Mouse (Mus musculus) 416B (cell line): ENCODE measurements around the gene Ces1a.

Source experiments
- DNase-seq: peaks from one replicate; pipeline ENCODE4 v3.0.0; 2011; ENCODE audit warnings: low read depth

The Ces1a gene

DNA sequence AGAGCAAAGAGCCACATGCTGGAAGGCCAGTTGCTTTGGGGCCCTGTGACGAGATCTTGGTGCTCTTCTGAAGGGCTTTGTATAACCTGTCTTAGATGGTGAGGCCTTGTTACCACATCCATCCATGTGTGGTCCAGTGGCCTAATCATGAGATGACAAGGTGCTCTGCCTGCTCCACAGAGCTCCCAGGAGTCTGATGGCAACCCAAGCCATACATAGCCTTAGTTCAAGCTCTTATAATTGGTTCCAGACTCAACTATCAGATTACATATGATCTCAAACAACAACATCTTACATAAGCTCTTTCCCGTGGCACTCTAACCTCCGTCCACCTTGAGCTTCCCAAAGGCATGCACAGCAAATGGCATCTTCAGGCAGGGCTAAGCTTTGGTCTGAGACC is at the start of gene Ces1a:
Gene Ces1a, minus strand, starts transcription at position 101 of the 400 bp plus-strand sequence.
- no peak for DNase-seq

DNA sequence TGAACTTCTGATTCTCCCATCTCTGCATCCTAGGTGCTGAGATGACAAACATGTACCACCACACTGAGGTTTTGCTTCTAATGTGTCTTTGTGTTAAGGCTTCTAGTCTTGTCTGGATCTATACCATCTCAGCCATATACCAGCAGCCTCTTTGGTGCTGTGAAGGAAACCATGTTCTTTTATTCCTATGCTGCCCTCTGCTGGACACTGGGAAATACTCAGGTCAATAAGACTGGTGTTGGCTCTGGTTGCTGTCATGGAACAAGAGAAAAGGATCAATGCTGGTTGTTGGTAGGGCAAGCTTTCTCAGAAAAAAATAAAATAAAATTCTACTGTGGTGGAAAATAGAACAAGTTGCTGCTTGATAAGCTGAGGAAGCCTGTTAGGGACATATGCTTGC is 47.4 kb upstream of the Ces1a start:
- DNase-seq, result peak; percentile 29

DNA sequence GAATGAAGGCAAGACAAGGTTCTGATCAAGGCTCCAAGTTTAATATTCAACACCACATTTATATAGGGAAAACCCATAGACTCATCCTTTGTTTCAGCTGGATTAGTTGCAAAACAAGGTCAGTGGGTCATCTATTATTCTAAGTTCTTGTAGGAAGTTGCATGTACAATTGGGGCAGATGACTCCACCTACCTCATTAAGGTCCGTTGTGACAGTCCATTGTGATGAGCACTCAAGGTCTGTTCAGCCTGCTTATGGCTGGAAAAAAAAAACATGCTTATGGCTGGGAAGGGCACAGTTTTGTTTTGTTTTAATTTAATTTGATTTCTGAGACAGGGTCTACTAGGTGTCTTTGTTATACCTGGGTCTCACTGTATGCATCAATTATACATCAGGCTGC is 43.3 kb upstream of the Ces1a start:
- no peak for DNase-seq

DNA sequence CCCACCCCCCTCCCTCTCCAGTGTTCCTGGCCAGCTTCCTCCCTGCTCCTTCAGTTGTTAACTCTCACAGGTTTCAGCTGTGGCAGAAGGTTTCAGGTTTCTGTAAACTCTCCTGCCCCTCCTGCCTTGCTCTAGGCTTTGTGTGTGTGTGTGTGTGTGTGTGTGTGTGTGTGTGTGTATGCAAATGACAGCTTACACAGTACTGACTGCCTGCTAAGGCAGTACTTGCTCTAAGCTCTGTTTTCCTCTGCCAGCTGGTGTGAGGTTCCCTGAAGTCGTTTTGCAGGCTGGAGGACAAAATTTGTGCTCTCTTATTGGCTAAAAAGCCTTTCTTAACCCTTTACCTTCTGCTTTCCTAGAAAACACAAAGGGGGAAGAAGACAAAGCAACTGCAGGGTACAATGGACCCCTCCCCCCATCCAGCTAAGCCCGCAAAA is 40.7 kb upstream of the Ces1a start:
- DNase-seq, result no peak

DNA sequence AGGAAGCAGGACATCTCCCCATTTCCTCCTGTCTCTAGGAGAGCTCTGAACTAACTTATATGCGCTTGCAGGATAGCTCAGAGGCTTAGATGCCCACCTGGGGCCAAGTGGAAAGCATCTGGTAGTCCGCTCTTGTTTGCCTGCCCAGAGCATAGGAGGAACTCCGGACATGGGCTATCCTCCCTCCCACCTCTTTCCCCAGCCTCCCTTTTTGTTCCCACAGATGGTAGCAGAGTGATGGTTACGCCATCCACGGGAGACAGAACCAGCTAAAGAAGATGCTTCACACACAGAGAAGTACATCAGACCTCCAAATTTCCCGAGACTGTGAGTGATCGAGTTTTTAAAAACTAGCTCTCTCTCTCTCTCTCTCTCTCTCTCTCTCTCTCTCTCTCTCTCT is 40.2 kb upstream of the Ces1a start:
- no peak for DNase-seq

DNA sequence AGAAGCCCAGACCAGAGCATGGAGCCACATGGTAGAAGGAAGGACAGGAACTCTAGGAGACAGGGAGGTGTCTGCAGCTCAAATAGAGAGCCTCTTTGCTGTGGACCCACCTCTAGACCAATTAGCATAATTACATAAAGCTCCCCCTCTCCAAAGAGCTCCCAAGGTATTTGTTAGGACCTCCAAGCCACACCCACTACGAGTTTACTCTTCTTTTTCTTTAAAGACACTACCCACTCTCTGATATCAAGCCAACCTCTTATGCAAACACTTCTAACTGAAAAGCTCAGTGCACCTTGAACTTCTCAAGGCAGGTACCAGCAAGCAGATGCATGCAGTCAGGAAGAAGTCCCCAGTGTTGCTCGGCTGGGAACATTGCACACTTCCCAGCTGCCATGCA is 31.9 kb upstream of the Ces1a start, which contains the start of gene Ces1b:
Gene Ces1b, minus strand, starts transcription at position 131 of the 400 bp plus-strand sequence.
- DNase-seq, result no peak

DNA sequence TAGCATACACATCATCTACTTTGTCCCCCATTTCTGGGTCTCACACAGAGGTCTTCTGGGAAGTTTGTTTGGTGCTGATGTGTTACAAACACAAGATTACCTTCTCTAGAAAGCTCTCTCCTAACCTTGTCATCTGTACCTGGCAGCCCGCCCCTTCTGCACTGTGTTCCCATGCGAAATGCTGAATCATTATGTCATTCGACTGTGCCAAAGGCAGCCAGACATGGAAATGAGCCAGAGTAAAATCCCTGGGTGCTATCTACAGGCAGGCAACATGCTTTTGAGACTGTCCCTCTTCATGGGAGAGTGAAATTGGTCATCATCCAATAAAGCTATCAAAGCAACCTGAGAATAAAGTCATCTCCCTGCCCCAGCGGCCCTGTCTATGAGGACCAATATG is 27.3 kb upstream of the Ces1a start:
- no peak for DNase-seq

DNA sequence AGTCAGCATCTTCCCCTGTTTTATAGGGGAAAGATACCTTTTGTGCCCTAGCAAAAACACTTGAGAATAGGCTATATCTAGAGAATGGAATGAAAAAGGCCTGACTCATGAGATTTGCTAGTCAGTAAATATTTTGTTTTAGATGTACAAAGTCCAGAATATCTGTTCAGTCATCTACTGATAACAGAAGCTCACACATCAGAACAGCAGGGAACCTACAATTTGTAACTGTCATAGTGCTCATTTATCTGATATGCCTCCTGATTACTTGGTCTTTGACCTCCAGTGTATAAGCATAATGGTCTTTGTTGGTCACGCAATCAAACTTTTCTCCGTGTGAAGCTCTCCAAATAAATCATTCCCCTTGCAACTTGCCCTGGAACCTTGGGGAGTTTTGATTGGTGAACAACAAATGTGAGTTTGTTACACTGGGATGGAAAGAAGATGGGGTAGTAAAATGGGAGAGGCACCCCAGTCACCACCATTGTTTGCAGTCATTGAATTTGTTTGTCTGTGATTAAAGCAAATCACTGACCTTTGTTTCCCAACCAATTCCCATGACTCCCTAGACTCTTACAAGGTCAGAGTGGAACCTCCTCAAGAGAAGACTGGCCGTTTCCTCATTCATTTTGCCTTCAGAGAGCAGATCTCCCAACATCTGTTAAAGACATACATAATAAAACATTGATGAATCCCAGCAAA is 15.6 kb upstream of the Ces1a start:
- no peak for DNase-seq

DNA sequence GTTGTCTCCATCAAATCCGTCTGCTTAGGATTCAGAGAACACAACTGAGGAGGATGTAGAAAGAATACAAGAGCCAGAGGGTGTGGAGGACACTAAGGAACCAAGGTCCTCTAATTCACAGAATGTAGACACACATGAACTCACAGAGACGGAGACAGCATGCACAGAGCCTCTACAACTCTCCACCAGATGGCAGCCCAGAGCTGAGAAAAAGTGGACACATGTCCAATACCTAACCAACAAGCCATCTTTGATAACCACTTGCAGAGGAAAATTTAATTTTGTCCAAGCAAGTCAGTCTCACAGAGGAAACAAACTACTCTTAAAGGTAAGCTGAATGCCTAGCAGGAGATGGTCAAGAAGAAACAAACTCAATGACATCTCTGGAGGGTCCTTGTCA is 11.2 kb upstream of the Ces1a start:
- DNase-seq, result peak; percentile 56

DNA sequence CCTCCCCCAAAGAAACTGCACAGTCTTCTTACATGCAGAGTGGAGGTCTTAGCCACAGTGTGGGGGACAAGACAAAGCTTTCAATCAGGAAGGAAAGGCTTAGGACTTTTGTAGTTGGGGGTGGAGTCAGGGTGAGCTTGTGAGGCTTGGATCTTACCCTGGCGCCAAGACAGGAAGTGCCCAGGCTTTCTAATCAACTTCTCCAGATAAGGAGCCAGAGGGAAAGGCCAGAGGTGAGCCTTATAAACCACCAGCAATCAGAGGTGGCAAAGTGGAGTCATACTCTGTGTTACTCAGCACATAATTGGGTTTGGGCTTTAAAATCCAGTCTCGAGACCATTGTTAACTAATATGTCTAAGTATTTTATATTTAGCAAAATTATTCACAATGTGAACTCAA is 7.2 kb upstream of the Ces1a start:
- peak; percentile 3 for DNase-seq

DNA sequence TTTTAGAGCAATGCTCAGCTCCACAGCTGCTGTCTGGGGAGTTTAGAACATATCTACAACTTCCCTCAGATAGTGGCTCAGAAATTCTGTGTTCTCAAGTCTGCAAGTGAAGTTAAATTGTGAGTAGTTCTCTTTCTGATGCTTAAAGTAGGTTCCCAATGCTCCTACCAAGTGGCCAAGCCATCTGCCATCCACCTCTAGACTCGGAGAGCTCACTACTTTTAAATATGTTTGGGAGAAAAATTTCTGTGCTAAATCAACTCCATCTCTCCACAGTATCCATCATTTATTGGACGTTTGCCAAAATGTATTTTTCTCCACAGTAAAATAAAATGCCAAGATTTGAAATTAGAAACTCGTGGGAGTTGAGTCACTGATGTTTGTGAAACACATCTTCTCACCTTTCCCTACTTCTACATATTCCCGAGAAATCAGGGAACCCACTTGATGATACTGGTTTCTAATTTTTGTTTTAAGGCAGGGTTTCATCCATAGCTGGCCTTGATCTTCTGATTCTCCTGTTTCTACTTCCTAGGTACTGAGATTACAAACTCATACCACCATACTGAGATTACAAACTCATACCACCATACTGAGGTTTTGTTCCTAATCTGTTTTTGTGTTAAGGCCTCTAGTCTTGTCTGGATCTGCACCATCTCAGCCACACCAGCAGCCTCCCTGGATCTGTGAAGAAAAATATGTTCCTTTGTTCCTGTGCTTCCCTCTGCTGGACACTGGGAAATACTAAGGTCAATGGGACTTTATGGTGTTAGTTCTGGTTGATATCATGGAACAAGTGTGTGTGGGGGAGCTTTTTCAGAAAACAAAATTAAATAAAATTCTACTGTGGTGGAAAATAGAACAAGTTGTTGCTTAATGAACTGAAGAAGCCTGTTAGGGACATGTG is 771 bp upstream of the Ces1a start:
- peak; percentile 3 for DNase-seq

DNA sequence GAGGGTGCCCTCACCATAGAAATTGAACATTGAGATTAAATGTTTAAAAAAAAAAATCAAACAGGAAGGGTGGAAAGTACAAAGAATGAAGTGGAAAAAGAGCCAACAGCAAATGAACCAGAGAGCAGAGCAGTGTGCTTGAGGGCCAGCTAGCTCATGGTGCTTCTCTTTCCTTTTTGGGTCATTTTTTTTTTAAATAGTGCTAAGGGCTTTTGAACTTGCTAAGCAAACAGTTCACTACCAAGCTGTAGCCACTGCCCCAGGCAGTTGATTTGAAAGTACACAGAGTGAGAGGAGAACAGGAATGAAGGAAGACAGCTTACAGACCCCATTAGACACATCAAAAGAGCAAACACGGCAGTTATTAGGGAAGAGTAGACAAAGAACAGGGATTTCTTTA is 4.9 kb downstream of the Ces1a start:
- no peak for DNase-seq

DNA sequence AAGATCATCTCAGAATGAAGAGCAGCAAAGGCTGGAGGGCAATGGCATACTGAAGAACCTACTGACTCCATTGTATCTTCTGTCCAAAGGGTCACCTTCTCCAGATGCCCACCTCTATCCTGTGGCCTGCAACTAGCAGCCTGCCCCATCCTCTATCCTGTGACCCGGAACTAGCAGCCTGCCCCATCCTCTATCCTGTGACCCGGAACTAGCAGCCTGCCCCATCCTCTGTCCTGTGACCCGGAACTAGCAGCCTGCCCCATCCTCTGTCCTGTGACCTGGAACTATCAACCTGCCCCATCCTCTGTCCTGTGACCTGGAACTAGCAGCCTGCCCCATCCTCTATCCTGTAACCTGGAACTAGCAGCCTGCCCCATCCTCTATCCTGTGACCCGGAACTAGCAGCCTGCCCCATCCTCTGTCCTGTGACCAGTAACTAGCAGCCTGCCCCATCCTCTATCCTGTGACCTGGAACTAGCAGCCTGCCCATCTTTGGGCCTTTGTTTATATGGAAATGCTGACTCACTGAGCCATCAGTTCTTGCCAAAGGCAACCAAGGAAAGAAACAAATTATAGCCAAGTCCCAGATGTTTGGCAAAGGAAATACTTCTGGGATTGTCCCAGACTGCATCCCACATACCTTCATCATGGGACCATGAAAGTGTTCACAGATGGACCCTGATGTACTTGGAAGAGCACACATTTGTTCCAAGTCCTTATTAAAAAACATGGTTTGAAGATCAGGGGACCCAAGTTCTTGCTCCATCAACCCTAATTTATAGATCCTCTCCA is 7.0 kb downstream of the Ces1a start:
- no peak for DNase-seq

DNA sequence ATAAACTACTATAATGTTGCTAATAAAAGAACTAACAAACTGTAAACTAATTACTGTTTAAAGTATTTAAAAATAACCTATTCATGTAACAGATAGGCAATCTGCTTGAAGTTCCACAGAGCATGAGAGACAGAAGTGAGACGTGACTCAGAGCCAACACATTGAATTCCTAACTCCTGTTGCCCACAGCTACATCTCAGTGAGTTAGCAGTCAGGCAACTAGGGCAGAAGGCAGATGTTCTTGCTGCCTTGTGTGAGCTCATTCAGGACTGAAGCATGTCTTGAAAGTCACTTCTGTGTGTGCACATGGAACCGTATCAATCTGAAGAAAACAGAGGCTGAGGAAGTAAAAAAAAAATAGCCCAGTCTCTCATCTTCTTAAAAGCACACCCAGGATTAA is 7.7 kb downstream of the Ces1a start:
- DNase-seq, result no peak

DNA sequence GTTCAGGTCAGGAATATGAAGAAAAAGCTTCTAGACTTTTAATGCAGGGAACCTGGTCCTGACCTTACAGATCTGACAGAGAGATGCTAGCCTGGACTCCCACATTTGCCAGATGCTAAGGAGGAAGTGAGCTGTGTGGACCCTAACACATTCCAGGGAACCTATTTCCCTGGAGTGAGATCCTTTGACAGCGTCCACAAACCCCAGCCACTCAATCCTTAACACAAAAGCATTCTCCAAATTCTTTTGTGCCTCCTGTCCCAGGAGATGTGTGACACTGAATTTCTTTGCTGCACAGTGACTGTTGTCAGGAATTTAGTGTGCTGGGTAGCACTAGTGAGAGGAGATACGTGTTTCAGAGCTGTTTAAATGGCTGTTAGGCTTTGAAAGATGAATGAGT is 9.2 kb downstream of the Ces1a start:
- DNase-seq, result no peak

DNA sequence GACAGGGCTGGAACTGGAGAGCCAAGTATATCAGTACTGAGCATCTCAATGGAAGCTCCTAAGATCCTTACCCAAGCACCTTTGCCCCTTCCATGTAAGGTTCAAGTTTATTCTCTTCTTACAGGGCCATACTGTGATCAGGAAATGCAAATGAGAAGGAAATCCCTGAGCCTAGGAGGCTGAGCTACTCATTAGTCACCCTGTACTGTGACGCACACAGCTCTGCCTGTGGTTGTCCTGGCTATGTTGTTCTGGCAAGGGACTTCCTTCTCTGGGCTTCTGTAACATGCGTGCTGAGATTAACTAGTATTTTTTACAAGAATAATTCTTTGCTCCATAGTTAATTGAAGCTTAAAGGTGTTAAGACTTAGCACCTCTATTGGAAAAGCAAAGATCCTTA is 17.3 kb downstream of the Ces1a start:
- DNase-seq, result peak; percentile 26

DNA sequence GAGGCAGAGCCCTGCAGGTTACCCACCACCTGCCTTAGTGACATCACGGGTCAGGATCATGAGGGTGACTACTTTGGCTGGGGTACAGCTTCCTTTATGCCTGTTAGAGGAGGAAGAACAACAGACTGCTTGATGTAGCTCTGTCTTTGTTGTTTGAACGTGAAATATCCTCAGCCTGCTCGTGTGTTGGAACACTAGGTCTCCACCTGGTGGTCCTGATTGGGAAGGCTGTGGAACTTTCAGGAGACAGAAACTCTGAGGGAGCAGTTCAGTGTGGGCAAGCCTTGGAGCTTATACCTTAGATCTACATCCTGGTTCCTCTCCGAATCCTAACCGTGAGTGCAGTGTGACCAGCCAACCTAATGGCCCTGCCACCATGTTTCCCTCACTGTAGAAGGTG is 26.3 kb downstream of the Ces1a start:
- no peak for DNase-seq

DNA sequence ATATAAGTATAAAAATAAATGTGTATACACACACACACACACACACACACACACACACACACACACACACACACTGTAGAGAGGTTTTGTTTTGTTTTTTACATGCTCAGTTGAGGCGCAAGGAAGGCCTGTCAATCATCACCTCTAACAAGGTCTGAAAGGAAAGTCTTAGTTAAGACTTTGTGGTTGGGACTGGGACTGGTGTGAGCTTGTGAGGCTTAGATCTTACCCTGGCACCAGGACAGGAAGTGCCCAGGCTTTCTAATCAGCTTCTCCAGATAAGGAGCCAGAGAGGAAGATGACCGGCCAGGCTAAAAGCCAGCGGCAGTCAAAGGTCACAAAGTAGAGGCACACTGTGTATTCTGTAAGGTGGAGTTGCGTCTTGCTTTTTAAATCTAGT is 33.7 kb downstream of the Ces1a start:
- DNase-seq, result peak; percentile 86

DNA sequence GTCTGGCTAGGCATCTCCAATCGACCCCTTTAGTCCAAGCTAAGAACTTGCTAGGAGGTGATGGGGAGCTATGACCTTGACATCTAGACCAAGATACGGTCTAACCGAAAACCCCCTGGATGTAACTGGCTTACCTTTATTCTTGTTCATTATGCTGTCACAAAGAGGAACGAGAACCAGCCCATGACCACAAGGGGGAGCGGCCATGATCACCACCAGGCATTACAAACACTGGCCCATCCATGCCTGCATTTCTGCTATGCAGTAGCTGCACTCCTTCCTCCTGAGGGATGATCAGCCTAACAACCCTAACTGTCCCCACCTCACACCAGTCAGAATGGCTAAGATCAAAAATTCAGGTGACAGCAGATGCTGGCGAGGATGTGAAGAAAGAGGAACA is 35.8 kb downstream of the Ces1a start:
- DNase-seq, result peak; percentile 16

DNA sequence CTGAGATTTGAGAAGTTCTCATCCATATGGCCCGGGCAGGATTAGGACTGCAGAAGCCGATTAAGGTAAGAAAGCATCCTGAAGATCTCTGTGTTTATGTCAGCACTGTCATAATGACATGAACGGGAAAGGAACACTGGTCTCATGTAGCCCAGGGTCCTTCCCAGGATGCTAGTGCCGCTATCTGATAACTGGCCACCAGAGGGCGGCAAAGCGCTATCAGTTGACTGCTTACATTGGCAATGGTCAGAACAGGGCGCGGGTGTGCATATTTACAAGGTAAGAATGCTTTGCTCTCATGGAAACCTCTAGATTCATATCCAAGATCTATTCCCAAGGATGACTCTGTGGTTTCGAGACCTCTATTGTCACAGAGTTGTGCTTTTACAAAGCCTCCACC is 36.6 kb downstream of the Ces1a start:
- DNase-seq, result peak; percentile 63

DNA sequence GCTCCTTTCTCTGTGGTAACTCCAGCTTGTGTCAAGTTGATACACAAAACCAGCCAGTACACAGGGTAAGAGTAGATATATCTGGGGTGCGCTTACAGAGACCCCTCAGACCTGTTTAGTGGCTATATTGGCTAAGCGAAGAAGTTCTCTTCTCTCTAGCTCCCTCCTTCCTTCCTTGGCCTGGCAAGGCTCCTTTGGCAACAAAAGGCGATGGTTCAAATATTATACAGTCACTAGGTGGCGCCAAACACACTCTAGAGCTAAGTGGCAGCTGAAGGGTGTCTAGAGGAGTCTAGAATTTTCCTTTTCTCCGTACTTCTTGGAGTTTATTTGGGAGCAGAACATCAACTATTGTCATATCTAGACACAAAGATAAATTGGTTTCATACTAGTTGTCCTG is 37.7 kb downstream of the Ces1a start:
- DNase-seq, result peak; percentile 63

DNA sequence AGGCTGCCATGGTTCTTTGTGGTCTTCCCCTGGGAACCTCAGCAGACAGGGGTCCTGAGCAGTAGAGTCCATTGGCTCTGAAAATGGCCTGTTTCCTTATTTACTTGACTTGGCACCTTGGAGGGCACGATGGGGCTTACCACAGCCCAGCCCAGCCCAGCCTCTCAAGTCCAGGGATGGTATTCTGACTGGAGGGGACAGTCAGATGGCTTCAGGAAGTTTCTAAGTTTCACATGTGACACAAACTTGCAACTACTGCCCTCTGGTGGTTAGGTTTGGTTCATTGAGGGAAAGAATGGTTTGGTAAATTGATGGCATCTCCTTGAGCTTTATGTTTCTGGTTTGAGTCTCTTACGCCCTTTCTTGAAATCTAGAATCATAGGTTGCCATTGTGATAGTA is 49.4 kb downstream of the Ces1a start:
- DNase-seq, result peak; percentile 55

DNA sequence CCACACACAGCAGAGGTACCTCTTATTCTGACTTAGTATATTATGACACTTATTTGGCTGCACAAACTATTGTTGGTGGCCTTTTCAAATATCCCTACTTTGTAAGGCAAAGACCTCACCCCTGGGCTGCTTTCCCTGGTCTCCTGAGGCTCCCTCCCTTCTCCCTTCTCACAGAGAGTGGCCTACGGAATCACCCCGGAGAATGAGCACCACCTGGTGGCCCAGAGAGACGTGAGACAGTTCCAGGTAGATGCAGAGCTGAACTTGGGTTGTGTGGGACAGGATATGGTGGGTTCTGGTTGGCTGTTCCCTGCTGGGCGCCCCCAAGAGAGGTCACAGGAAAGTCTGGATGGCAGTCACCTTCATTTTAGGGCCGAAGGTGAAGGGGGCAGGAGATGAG is 51.2 kb downstream of the Ces1a start:
- peak; percentile 8 for DNase-seq
